Mouse (Mus musculus) intestine, postnatal 0 days (tissue): ENCODE results near the gene Stk19. TPM values are rescaled to one million over a fixed set of nuclear protein-coding genes. Genes with fewer than 3 reads are reported as not detected.

ENCODE experiments used
- ATAC-seq: fragments of 200-750 bp; cut with Nextera tagmentation; 2 replicates; pipeline ENCODE4 v1.8.0; 2017; ENCODE audit warnings: mild to moderate bottlenecking, moderate TSS enrichment, moderate library complexity
- H3K27ac ChIP-seq: fragments of 300-500 bp; sonication (generic); 2 replicates; pipeline ENCODE4 v1.5.1; 2014; ENCODE audit warnings: mild to moderate bottlenecking, low read depth, low read length, moderate library complexity
- H3K27me3 ChIP-seq: fragments of 300-500 bp; sonication (generic); replicated peaks from 2 replicates; pipeline ENCODE4 v1.6.1; 2014; ENCODE audit warnings: low read length, mixed read lengths; ENCODE audit not compliant: control insufficient read depth, insufficient read depth
- H3K36me3 ChIP-seq: fragments of 300-500 bp; sonication (generic); 2 replicates; pipeline ENCODE4 v1.6.1; 2014; ENCODE audit warnings: mild to moderate bottlenecking, moderate library complexity; ENCODE audit not compliant: control insufficient read depth, insufficient read depth
- H3K4me1 ChIP-seq: fragments of 300-500 bp; sonication (generic); replicated peaks from 2 replicates; pipeline ENCODE4 v1.6.1; 2014; ENCODE audit warnings: antibody characterized with exemption, low read length, mixed read lengths; ENCODE audit not compliant: control insufficient read depth, insufficient read depth
- H3K4me2 ChIP-seq: fragments of 300-500 bp; sonication (generic); replicated peaks from 2 replicates; pipeline ENCODE4 v1.6.1; 2014; ENCODE audit warnings: low read depth, mild to moderate bottlenecking, moderate library complexity
- H3K4me3 ChIP-seq: fragments of 300-500 bp; sonication (generic); 2 replicates; pipeline ENCODE4 v1.5.1; 2014; ENCODE audit warnings: low read depth, low read length
- H3K9ac ChIP-seq: fragments of 300-500 bp; sonication (generic); 2 replicates; pipeline ENCODE4 v1.6.1; 2014; ENCODE audit warnings: mild to moderate bottlenecking, low read depth, low read length
- H3K9me3 ChIP-seq: fragments of 300-500 bp; sonication (generic); 2 replicates; pipeline ENCODE4 v1.6.1; 2016; ENCODE audit warnings: mixed run types; ENCODE audit not compliant: control insufficient read depth
- CTCF ChIP-seq: sonication (generic); IDR thresholded peaks from 2 replicates; pipeline ENCODE4 v1.5.1; 2016; ENCODE audit warnings: low read depth, mild to moderate bottlenecking, control low read depth, antibody characterized with exemption, moderate library complexity
- WGBS: fragments of 180-500 bp; shearing (Covaris S2); extraction: QIAGEN DNeasy Blood & Tissue Kit; methylation state at CpG from one replicate; pipeline ENCODE4 v1.1.7; 2014; 5-methylcytosine and 5-hydroxymethylcytosine counted together
- polyA plus RNA-seq: library from polyadenylated mRNA; unstranded; fragments of >200 nt; fragmentation: Nextera tagmentation; extraction: Ambion mirVana; gene quantifications from 2 replicates; pipeline ENCODE4 v1.2.1, GENCODE M21; 2015

The Stk19 gene
- 29.1 and 34.0 TPM in 2 replicates for polyA plus RNA-seq

- H3K4me1 ChIP-seq, result peaks cover 9% of the 10 kb centered on the region
- no peak for TF ChIP-seq CTCF
- under 1% methylated on average over 40 of the region's 40 CpGs for WGBS
- H3K9ac ChIP-seq, result peak within 1 kb of the TSS; percentile 68
- no peaks in the 10 kb centered on the region for H3K9me3 ChIP-seq
- H3K27ac ChIP-seq, result peak within 1 kb of the TSS; percentile 65
- H3K27me3 ChIP-seq, result no peaks in the 10 kb centered on the region
- peaks cover 43% of the 10 kb centered on the region for H3K36me3 ChIP-seq
- ATAC-seq, result peak; percentile 94
- H3K4me3 ChIP-seq, result peak within 1 kb of the TSS; percentile 82
- peak within 1 kb of the TSS; percentile 96 for H3K4me2 ChIP-seq
Observed at GRCm38 (mm10) chr17:34836856-34837221, at the start of gene Stk19, which contains the start of gene Dxo. Stk19 (minus strand) TSS chr17:34836945. Dxo (plus strand) TSS chr17:34837019.

DNA sequence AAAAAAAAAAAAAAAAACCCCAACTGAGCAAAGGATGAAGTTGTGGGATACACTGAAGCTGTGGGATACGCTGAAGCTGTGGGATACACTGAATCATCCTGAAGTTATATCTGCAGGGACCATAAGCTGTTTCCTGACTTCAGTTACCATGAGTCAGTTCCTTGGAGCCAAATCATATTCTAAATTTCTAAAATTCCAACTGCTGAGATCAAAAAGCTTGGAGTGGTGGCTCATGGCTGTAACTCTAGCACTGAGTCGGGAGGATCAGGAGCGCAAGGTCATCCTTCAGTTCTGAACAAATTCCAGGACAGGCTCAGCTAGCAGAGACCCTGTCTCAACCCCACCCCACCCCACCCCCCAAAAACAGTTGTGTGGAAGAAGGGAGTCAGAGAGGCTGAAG, 48.9 kb upstream of the Stk19 start:
- H3K4me2 ChIP-seq, result no peak overlapping the region
- 77% methylated on average over 3 of the region's 3 CpGs for WGBS
- no peaks in the 10 kb centered on the region; the same call in 1 of the 2 replicates for H3K4me1 ChIP-seq
- H3K36me3 ChIP-seq, result no peaks in the 10 kb centered on the region
- ATAC-seq, result no peak
- H3K9me3 ChIP-seq, result no peaks in the 10 kb centered on the region
- no peaks in the 10 kb centered on the region for H3K27me3 ChIP-seq
- H3K27ac ChIP-seq, result no peak overlapping the region
- no peak overlapping the region for H3K9ac ChIP-seq
- TF ChIP-seq CTCF, result no peak
- no peak overlapping the region for H3K4me3 ChIP-seq

GRCm38 (mm10) chr17:34884704-34885103, 48.0 kb upstream of the Stk19 start:
- Histone ChIP-seq H3K4me2 (no peak overlapping the region), H3K36me3 (no peaks in the 10 kb centered on the region), H3K4me3 (no peak overlapping the region), H3K9ac (no peak overlapping the region), H3K27ac (no peak overlapping the region), H3K4me1 (no peaks in the 10 kb centered on the region; the same call in 1 of the 2 replicates), H3K9me3 (no peaks in the 10 kb centered on the region), H3K27me3 (no peaks in the 10 kb centered on the region)
- no peak for ATAC-seq
- WGBS, result 93% methylated on average over 6 of the region's 6 CpGs
- TF ChIP-seq CTCF, result no peak

DNA sequence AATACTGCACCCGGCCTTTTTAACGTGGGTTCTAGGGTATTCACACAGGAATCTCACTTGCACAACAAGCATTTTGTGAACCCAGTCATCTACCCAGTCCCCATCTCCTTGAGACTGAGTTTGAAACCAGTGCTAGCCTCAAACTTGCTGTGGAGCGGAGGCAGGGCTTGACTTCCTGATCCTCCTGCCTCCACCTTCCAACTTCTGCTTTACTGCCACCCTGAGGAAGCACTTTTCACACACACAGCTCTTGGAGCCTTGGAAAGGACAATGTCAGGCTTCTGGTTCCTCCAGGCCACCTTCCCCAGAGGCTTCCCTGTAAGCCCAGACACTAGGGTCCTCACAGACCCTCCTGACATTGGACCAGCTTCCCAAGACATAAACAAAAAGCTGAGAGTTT, 46.6 kb upstream of the Stk19 start:
- no peak for ATAC-seq
- H3K36me3 ChIP-seq, result no peaks in the 10 kb centered on the region
- TF ChIP-seq CTCF, result peak; percentile 62
- H3K4me3 ChIP-seq, result no peak overlapping the region
- H3K9ac ChIP-seq, result no peak overlapping the region
- no peaks in the 10 kb centered on the region for H3K27me3 ChIP-seq
- H3K4me2 ChIP-seq, result no peak overlapping the region
- no peaks in the 10 kb centered on the region for H3K9me3 ChIP-seq
- H3K27ac ChIP-seq, result no peak overlapping the region
- no peaks in the 10 kb centered on the region; the same call in 1 of the 2 replicates for H3K4me1 ChIP-seq
- WGBS, result 56% methylated on average over 3 of the region's 3 CpGs

GRCm38 (mm10) chr17:34881683-34882310, 45.1 kb upstream of the Stk19 start, which contains the start of gene Gm20547:
Gm20547 (minus strand) TSS chr17:34882042.
- Histone ChIP-seq H3K27me3 (no peaks in the 10 kb centered on the region), H3K9me3 (no peaks in the 10 kb centered on the region), H3K4me1 (no peaks in the 10 kb centered on the region; the same call in 1 of the 2 replicates), H3K9ac (peak within 1 kb of the TSS; percentile 37; the same call in 1 of the 2 replicates), H3K36me3 (no peaks in the 10 kb centered on the region), H3K4me2 (peak within 1 kb of the TSS; percentile 60), H3K4me3 (peak within 1 kb of the TSS; percentile 31), H3K27ac (peak within 1 kb of the TSS; percentile 54)
- WGBS, result 5% methylated on average over 15 of the region's 15 CpGs
- no peak for TF ChIP-seq CTCF
- peak; percentile 25; the same call in 1 of the 2 replicates for ATAC-seq

DNA sequence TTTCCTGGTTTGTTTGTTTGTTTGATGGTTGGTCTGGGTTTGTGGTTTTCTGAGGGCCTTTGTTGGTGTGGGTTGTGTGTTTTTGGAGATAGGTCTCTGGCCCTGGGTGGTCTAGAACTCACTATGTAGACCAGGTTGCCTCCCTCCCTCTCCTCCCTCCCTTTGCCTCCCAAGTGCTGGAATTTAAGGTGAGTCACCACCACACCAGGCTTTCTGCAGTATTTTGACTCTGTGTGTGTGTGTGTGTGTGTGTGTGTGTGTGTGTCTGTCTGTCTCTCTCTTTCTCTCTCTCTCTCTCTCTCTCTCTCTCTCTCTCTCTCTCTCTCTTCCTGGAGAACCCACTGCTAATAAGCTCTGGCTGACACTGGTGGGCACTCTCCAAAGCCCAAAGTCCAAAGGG, 44.4 kb upstream of the Stk19 start:
- TF ChIP-seq CTCF, result no peak
- Histone ChIP-seq H3K9ac (peak overlapping the region; percentile 37; the same call in 1 of the 2 replicates), H3K4me3 (no peak overlapping the region; the same call in 1 of the 2 replicates), H3K27me3 (no peaks in the 10 kb centered on the region), H3K4me1 (no peaks in the 10 kb centered on the region; the same call in 1 of the 2 replicates), H3K27ac (peak overlapping the region; percentile 54; the same call in 1 of the 2 replicates), H3K4me2 (peak overlapping the region; percentile 60), H3K36me3 (no peaks in the 10 kb centered on the region), H3K9me3 (no peaks in the 10 kb centered on the region)
- no peak for ATAC-seq
